Mouse (Mus musculus) c-Kit-positive CD71-negative TER-119-negative erythroid progenitor cells, embryonic 14.5 days (primary cell): ENCODE data around the gene Aste1.

Source experiments
- DNase-seq: peaks from one replicate; pipeline ENCODE4 v3.0.0-alpha.2; 2013; ENCODE audit warnings: low read depth

Gene Aste1

DNA sequence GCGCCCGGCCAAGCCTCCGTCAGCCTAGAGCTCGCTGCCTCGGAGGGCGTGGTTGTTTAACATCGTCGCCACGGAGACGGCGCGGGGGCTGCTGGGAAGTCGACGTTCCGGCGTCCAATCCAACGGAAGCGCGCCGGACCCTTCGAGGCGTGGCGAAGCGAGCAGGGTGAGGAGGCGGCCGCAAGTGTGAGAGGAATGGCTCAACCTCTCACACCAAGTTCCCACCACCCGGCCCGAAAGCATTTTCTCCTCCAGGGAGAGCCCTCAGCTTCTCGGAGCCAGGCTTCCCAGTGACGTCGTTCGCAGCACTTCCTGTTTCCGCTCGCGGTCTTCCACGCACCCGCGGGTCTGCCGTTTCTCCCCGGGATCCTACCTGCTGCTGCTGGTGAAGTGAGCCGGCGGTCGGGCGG, at the start of gene Aste1, which contains the start of gene Nek11:
Gene Aste1, plus strand, starts transcription at position 175 of the 410 bp plus-strand sequence.
Gene Nek11, minus strand, starts transcription at position 307 of the 410 bp plus-strand sequence.
- peak; percentile 90 for DNase-seq

- no peak for DNase-seq
Measured at GRCm38 (mm10) chr9:105348242-105349031, 46.8 kb upstream of the Aste1 start.

GRCm38 (mm10) chr9:105349034-105349433, 46.2 kb upstream of the Aste1 start:
- no peak for DNase-seq

DNA sequence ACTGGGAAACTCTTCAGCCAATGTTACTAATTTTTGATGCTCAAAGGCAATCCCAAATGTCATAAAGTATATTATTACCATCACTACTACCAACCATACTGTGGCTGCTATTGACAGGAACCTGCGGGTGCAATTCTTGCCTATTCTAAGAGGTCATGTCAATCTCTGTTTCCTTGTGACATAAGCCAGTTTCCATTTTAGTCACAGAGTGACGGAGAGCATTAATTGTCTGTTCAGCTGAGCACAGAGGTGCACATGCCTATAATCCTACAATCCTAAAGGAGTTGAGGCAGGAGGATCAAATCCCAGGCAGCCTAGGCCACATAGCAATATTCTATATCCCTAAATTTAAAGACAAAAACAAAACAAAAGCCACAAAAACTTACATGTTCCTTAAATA, 33.0 kb upstream of the Aste1 start:
- DNase-seq = no peak

DNA sequence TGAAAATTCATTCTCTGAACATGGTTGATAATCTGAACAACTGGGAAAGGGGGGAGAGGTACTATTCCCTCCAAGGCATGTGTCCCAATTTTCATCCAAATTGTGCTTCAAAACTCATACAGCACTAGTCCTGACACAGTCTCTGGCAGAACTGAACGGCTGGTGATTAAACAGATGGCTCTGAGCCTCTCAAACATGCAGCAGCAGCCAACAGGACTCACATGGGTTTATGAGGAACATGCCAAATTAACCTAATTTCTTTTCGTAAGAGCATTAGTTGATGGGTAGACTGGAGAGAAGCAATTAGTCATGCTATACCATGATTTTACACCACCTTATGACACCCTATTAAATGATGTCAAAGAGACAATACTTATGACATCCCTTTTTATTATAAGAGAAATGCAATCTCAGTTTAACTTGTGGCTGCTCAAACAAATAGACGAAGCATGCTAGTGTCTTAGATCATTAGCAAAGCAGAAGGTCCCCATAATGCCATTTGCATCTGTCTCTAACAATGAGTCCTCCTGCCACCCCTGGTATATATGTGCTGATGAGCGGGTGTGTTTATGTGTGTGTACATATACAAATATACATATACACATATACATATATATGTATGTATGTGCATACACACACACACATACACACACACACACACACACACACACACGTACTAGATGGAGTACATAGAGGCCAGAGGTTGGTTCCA, 31.5 kb upstream of the Aste1 start:
- no peak for DNase-seq

DNA sequence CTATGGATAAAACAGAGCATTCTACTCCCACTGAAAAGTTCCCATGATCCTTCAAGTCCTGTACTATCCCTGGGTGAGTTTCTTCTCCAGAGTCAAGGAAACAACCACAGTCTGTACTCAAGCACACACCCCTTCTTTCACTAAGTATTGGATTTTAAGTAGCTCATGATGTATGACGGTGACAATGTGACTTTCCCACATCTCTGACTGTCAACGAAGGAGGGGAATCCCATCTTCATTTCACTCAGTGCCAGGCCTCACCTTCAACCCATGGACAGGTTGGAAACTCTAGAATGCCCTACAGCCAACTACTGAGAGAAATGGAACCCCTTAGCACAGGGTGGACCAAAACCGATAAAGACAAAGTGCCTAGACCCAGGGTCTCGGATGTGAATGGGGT, 29.0 kb upstream of the Aste1 start:
- DNase-seq = no peak

DNA sequence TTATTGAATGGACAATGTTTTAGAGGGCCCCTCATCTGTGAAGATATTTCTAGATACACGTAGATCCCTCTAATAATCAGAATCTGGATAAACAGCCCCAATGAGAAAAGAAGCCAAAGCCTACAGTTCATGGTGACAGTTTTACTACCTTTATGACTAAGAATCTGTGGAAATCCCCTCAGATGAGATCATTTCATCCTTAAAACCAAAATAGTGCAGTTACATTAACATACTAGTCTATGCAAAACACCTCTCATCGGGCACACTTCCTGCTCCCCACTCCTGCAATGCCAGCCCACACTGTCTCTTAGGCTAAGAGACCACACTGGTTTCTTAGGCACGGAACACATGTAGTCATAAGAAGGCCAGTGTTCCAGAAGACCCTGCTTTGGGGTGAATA, 26.6 kb upstream of the Aste1 start:
- DNase-seq = no peak

- no peak for DNase-seq
Measured at GRCm38 (mm10) chr9:105374361-105374760, 20.8 kb upstream of the Aste1 start.

DNA sequence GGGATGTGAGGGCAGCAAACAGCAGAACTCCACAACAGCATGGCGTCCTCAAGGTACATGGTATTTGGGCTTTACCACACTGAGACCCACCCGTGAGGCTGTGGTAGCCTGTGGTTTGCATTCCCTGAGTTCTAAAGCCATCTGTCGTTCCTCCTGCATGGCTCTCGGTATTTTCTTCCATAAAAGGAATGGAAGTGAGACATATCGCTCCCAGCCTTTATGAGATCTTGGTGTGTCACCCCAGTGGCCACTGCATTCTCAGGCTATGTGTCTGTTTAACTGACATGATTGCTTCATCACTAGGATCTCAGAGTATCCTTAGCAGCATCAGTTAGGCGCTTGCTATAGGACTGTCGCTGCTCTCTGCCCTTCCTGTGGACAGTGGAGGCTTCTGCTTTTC, 18.8 kb upstream of the Aste1 start:
- no peak for DNase-seq

- no peak for DNase-seq
Measured at GRCm38 (mm10) chr9:105376954-105377530, 18.1 kb upstream of the Aste1 start.

DNA sequence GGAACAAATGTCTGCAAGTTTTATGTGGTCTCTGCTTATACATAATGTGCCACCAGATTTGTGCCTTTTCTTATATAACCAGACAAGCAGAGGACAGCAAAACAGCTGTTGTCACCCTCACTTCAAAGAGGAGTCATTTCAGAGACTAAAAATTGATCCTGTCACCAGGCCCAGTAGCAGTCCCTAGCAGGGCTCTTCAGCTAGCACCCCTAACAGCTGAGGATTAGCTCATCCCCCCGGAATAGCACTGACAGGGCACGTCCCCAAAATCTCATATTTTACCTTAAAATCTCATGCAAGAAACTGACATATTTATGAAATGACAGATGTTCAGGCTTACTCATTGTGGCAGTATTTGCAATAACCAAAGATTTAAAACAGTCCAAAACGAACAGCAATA, 17.6 kb upstream of the Aste1 start:
- DNase-seq = no peak

- DNase-seq = no peak
Measured at GRCm38 (mm10) chr9:105379533-105380145, 15.6 kb upstream of the Aste1 start.

- DNase-seq = no peak
Measured at GRCm38 (mm10) chr9:105387403-105387802, 7.8 kb upstream of the Aste1 start.

DNA sequence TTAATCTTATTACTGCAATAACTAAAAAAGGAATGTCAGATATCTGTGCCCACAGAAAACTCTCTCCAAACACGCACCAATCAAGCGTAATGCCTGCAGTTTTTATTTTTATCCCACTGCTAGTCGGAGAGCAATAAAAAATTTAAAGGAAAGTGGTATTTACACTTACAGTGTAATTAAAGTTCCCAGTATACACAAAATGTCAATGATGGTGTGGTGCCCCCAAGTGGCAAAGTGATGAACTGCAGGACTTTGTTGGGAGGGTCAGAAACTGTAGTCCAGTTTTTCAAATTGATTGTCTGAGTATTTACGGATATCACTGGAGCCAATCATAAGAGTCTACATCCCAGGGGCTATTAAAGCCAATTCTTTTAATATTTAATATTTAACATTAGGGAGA, 5.9 kb upstream of the Aste1 start:
- peak; percentile 50 for DNase-seq

GRCm38 (mm10) chr9:105390616-105391015, 4.6 kb upstream of the Aste1 start:
- no peak for DNase-seq

DNA sequence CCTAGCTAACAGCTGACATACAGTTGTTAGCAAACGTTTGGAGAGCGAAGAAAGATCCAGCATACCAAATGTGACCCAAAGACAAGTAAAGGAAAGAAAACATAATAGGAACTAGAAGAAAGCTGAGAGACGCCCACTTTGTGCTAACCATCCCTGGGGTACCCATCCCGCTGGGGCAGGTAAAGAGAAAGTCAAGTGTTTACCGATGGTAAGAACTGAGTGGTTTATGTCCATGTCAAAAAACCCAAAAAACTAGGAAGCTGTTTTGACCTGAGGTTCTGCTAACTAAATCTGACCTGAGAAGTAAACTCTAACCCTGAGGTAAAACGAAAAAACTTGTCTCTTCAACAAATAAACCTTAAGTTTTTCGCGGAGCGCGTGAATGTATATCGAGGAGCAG, 472 bp upstream of the Aste1 start:
- no peak for DNase-seq

GRCm38 (mm10) chr9:105408549-105408948, 13.4 kb downstream of the Aste1 start:
- no peak for DNase-seq

- no peak for DNase-seq
Measured at GRCm38 (mm10) chr9:105459032-105459431, 63.8 kb downstream of the Aste1 start.

DNA sequence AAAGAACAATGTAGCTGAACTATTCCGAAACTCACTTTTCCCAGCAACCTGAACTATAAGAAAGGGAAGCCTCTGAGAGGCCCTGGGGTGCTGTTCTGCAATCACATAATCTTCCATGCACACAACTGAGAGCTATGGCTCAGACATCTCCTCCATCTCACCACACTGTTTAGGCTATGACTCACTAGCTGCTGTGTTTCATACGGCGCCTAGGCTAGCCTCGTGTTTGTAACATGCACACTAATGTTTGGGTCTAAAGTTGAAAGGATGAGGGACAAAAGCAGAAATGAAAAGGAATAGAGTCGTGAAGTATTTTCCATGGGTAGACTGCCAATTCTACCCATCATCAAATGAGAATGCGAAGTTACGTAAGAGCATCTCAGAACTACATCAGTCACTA, 66.3 kb downstream of the Aste1 start:
- no peak for DNase-seq
